Mouse (Mus musculus) embryonic facial prominence, embryonic 12.5 days (tissue): ENCODE results near the gene Zc3h15. TPM values are rescaled to one million over a fixed set of nuclear protein-coding genes. Genes with fewer than 3 reads are reported as not detected.
"Not testable (repeated sequence)": the region's sequence is repeated elsewhere in the genome, so short reads cannot be mapped to it uniquely, and the experiment has no call there.

Experiments
- ATAC-seq: fragments of 200-750 bp; cut with Nextera tagmentation; 2 replicates; pipeline ENCODE4 v1.8.0; 2017; ENCODE audit not compliant: insufficient number of reproducible peaks, insufficient read depth, low FRiP score, low TSS enrichment
- H3K27ac ChIP-seq: fragments of 300-500 bp; sonication (generic); 2 replicates; pipeline ENCODE4 v1.5.1; 2016; ENCODE audit warnings: mild to moderate bottlenecking
- H3K27me3 ChIP-seq: fragments of 300-500 bp; sonication (generic); 2 replicates; pipeline ENCODE4 v1.6.1; 2016; ENCODE audit warnings: mild to moderate bottlenecking, moderate library complexity
- H3K36me3 ChIP-seq: fragments of 300-500 bp; sonication (generic); 2 replicates; pipeline ENCODE4 v1.6.1; 2016; ENCODE audit warnings: mild to moderate bottlenecking
- H3K4me1 ChIP-seq: fragments of 300-500 bp; sonication (generic); 2 replicates; pipeline ENCODE4 v1.6.1; 2016
- H3K4me2 ChIP-seq: fragments of 300-500 bp; sonication (generic); replicated peaks from 2 replicates; pipeline ENCODE4 v1.6.1; 2016; ENCODE audit warnings: mild to moderate bottlenecking, moderate library complexity
- H3K4me3 ChIP-seq: fragments of 300-500 bp; sonication (generic); 2 replicates; pipeline ENCODE4 v1.5.1; 2016; ENCODE audit warnings: mild to moderate bottlenecking
- H3K9ac ChIP-seq: fragments of 300-500 bp; sonication (generic); 2 replicates; pipeline ENCODE4 v1.6.1; 2016; ENCODE audit warnings: mild to moderate bottlenecking, moderate library complexity
- H3K9me3 ChIP-seq: fragments of 300-500 bp; sonication (generic); 2 replicates; pipeline ENCODE4 v1.6.1; 2016; ENCODE audit warnings: mild to moderate bottlenecking, moderate library complexity
- WGBS: fragments of 180-500 bp; shearing (Covaris S2); methylation state at CpG from one replicate; pipeline ENCODE4 v1.1.7; 2016; 5-methylcytosine and 5-hydroxymethylcytosine counted together
- polyA plus RNA-seq: library from polyadenylated mRNA; unstranded; fragments of >200 nt; fragmentation: Nextera tagmentation; extraction: Ambion mirVana; gene quantifications from 2 replicates; pipeline ENCODE4 v1.2.1, GENCODE M21; 2016

The Zc3h15 gene
- polyA plus RNA-seq, 1 experiment from 2014 or later: 159 TPM

DNA sequence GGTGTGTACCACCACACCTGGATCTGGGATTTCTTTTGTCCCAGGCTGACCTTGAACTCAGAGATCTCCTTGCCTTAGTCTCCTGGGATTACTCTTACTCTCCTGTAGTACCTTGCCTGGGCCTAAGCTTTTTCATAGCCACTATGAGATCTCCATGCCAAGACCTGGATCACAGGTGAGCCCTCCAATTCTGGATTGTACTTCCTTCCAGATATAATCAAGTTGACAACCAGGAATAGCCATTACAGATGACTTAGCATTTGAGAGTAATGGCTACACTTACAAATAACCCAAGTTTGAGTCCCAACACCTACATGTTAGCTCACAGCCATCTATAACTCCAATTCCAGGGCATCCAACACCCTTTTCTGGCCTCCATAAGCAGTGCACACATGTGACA lies 8.4 kb downstream of the Zc3h15 start:
- ATAC-seq: no peak
- Histone ChIP-seq H3K4me3 (no peak overlapping the region), H3K36me3 (0 out of 2 replicates have a peak, but pooled peaks cover 3% of the 10 kb centered on the region), H3K9ac (no peak overlapping the region), H3K4me2 (no peak overlapping the region), H3K9me3 (no peaks in the 10 kb centered on the region), H3K27me3 (no peaks in the 10 kb centered on the region), H3K27ac (no peak overlapping the region), H3K4me1 (peaks cover 6% of the 10 kb centered on the region; the same call in 1 of the 2 replicates)

DNA sequence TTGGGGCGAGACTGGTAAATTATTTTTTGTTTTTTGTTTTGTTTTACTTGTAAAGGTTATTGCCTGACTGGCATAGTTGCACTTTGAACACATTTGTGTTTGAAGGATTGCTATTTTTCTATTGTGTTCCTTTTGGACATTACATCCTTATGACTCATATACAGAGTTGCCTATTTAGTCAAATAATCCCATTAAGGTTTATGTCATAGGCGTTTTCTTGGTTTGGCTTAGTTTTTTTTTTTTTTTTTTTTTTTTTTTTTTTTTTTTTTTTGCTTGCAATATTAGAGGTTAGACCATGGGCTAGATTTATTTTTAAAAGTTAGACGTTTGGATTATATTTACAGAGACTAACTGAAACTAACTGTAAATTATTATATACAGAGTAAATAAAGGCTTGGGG lies 15.0 kb downstream of the Zc3h15 start:
- WGBS: 76% methylated on average over 3 of the region's 3 CpGs
- Histone ChIP-seq H3K36me3 (peaks cover 24% of the 10 kb centered on the region), H3K27ac (no peak overlapping the region), H3K27me3 (no peaks in the 10 kb centered on the region), H3K9ac (no peak overlapping the region), H3K4me1 (no peaks in the 10 kb centered on the region), H3K4me3 (no peak overlapping the region), H3K4me2 (no peak overlapping the region), H3K9me3 (no peaks in the 10 kb centered on the region)
- no peak for ATAC-seq

GRCm38 (mm10) chr2:83660114-83660513 lies 15.9 kb downstream of the Zc3h15 start:
- Histone ChIP-seq H3K4me2 (no peak overlapping the region), H3K9me3 (no peaks in the 10 kb centered on the region), H3K9ac (no peak overlapping the region), H3K4me3 (no peak overlapping the region), H3K27ac (no peak overlapping the region), H3K36me3 (peaks cover 24% of the 10 kb centered on the region), H3K27me3 (no peaks in the 10 kb centered on the region), H3K4me1 (no peaks in the 10 kb centered on the region)
- WGBS: 88% methylated on average over 1 of the region's 1 CpGs
- no peak for ATAC-seq

DNA sequence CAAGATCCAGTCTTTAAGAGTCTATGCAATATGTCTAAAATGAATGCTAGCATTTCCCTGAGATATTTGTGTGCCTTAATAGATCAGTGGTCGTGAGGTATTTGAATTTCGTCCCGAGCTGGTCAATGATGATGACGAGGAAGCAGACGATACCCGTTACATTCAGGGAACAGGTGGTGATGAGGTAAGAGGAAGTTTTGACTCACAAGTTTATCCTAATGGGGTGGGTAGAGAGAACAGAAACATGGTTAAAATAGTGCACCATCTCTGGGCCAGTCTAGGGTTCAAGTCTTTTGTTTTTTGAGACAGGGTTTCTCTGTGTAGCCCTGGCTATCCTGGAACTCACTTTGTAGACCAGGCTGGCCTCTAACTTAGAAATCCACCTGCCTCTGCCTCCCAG lies 17.1 kb downstream of the Zc3h15 start:
- H3K27ac ChIP-seq: no peak overlapping the region
- no peak overlapping the region for H3K4me3 ChIP-seq
- WGBS: 94% methylated on average over 6 of the region's 6 CpGs
- peaks cover 21% of the 10 kb centered on the region for H3K36me3 ChIP-seq
- ATAC-seq: no peak
- no peak overlapping the region for H3K9ac ChIP-seq
- H3K4me2 ChIP-seq: no peak overlapping the region
- no peaks in the 10 kb centered on the region for H3K27me3 ChIP-seq
- H3K4me1 ChIP-seq: no peaks in the 10 kb centered on the region
- no peaks in the 10 kb centered on the region for H3K9me3 ChIP-seq

DNA sequence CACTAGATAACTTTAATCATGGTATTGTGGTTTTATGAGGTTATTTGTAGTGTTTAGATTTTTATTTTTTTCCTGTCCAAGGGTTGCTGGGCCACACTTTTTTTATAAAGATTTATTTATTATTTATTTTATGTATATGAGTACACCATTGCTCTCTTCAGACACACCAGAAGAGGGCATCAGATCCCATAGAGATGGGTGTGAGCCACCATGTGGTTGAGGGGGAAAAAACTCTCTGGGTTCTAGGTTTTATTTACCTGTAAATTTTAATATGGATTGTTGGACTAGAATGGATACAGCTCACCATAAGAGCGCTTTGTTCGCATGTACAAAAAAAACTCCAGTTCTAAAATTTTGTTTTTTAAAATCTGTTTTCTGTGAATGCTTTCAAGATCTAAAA lies 20.8 kb downstream of the Zc3h15 start:
- not testable (repeated sequence) for H3K4me3 ChIP-seq
- H3K36me3 ChIP-seq: peaks cover 28% of the 10 kb centered on the region

GRCm38 (mm10) chr2:83667430-83667829 lies 23.2 kb downstream of the Zc3h15 start:
- H3K9ac ChIP-seq: no peak overlapping the region
- no peak for ATAC-seq
- H3K9me3 ChIP-seq: no peaks in the 10 kb centered on the region
- H3K4me3 ChIP-seq: no peak overlapping the region
- peaks cover 11% of the 10 kb centered on the region; the same call in 1 of the 2 replicates for H3K36me3 ChIP-seq
- H3K4me2 ChIP-seq: no peak overlapping the region
- H3K4me1 ChIP-seq: no peaks in the 10 kb centered on the region
- WGBS: 88% methylated on average over 2 of the region's 2 CpGs
- H3K27ac ChIP-seq: no peak overlapping the region
- H3K27me3 ChIP-seq: no peaks in the 10 kb centered on the region

More for the DNA sequence above, 20.8 kb downstream of the Zc3h15 start:
- 97% methylated on average over 2 of the region's 2 CpGs for WGBS
- not testable (repeated sequence) for H3K9ac ChIP-seq, ATAC-seq, H3K4me2 ChIP-seq, H3K27me3 ChIP-seq, H3K27ac ChIP-seq, H3K4me1 ChIP-seq, H3K9me3 ChIP-seq

DNA sequence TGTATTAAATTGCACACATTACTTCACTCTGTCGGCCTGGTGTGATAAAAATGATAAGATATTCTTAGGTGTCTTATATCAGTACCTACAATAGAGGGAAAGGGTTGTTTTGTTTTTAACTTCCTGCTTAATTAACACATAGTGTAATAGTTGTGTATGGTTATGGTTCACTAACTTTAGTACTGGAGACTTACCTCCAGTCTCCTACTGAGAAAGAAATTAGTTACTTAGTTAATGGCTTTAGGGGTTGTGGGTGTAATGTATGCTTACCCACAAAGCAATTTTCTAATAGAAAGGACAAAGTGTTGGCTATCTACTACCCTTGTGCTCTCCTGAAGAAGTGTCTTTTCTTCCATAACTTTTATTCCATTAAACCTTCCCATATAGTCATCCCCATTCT lies 23.8 kb downstream of the Zc3h15 start:
- H3K4me1 ChIP-seq: no peaks in the 10 kb centered on the region
- 75% methylated on average over 1 of the region's 1 CpGs for WGBS
- no peaks in the 10 kb centered on the region for H3K27me3 ChIP-seq
- H3K4me2 ChIP-seq: no peak overlapping the region
- H3K9ac ChIP-seq: no peak overlapping the region
- peaks cover 8% of the 10 kb centered on the region; the same call in 1 of the 2 replicates for H3K36me3 ChIP-seq
- ATAC-seq: no peak
- H3K9me3 ChIP-seq: no peaks in the 10 kb centered on the region
- no peak overlapping the region for H3K4me3 ChIP-seq
- H3K27ac ChIP-seq: no peak overlapping the region

DNA sequence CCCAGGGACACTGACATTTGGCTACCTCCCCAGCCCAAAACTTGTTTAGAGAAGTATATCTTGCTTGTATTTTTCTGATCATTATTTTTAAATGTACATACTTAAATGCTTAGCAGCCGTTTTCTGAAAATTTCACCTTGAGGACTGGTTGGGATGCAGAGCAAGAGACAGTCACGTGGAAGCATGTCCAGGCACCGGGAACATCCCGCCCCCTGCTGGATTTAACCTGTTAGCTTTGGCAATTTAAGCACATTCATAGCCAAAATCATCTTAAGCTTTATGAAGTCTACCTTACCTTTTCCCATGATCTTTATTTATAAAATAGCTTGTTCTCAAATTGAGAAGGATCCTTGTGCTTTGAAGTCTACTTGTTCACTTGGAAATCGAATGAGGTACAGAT lies 25.8 kb downstream of the Zc3h15 start:
- H3K36me3 ChIP-seq: peaks cover 15% of the 10 kb centered on the region; the same call in 1 of the 2 replicates
- H3K27ac ChIP-seq: no peak overlapping the region
- WGBS: 80% methylated on average over 5 of the region's 5 CpGs

DNA sequence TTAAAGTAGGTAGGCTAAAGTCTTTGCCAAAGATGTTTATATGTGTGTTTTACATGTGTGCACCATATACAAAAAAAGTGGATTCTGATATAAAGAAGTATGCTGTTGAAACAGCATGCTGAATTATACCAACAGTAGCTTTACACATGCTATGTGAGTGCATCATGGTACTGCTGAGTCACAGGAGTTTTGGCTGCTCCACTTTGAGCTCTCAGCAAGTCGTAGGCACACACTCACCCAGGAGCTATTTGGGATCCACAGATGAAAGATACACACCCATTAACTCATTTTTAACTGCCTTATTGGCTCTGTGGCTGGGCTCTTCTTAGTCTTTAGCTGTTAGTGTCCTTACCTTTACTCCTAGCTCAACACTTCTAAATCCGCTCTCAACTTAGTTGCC lies 27.6 kb downstream of the Zc3h15 start:
- Histone ChIP-seq H3K4me3 (no peak overlapping the region), H3K9ac (no peak overlapping the region), H3K9me3 (no peaks in the 10 kb centered on the region), H3K27ac (no peak overlapping the region), H3K27me3 (no peaks in the 10 kb centered on the region), H3K4me2 (no peak overlapping the region), H3K4me1 (0 out of 2 replicates have a peak, but pooled peaks cover 3% of the 10 kb centered on the region), H3K36me3 (peaks cover 15% of the 10 kb centered on the region; the same call in 1 of the 2 replicates)
- no peak for ATAC-seq
- 98% methylated on average over 2 of the region's 2 CpGs for WGBS

More for the DNA sequence above, 25.8 kb downstream of the Zc3h15 start:
- Histone ChIP-seq H3K4me2 (no peak overlapping the region), H3K4me3 (no peak overlapping the region), H3K4me1 (no peaks in the 10 kb centered on the region), H3K9me3 (no peaks in the 10 kb centered on the region), H3K9ac (no peak overlapping the region), H3K27me3 (no peaks in the 10 kb centered on the region)
- ATAC-seq: no peak

GRCm38 (mm10) chr2:83673067-83673466 lies 28.8 kb downstream of the Zc3h15 start:
- WGBS: 65% methylated on average over 7 of the region's 7 CpGs
- no peak overlapping the region for H3K4me2 ChIP-seq
- no peak for ATAC-seq
- H3K27ac ChIP-seq: no peak overlapping the region
- H3K4me1 ChIP-seq: 0 out of 2 replicates have a peak, but pooled peaks cover 3% of the 10 kb centered on the region
- no peaks in the 10 kb centered on the region for H3K9me3 ChIP-seq
- H3K27me3 ChIP-seq: no peaks in the 10 kb centered on the region
- H3K9ac ChIP-seq: no peak overlapping the region
- H3K36me3 ChIP-seq: peaks cover 11% of the 10 kb centered on the region; the same call in 1 of the 2 replicates
- no peak overlapping the region for H3K4me3 ChIP-seq

DNA sequence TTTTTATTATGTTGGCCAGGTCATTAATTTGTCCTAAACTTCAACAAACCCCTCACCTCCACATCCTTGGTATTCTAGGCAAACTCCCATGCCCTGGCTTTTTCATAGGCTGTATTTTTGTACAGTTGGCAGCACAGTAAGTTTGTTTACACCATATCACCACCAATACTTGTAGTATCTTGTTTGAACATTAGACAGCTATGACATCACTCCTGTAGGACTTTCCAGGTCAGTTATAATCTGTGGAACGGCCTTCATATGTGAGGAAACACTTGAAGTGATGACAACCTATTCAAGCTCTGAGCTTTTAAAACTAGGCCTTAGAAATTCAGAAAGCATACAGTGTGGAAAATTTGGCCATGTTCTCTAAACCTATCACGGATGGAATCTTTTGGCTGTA lies 29.6 kb downstream of the Zc3h15 start:
- H3K9me3 ChIP-seq: no peaks in the 10 kb centered on the region
- H3K27me3 ChIP-seq: no peaks in the 10 kb centered on the region
- peaks cover 9% of the 10 kb centered on the region; the same call in 1 of the 2 replicates for H3K36me3 ChIP-seq
- WGBS: 91% methylated on average over 2 of the region's 2 CpGs
- no peak for ATAC-seq
- H3K4me2 ChIP-seq: no peak overlapping the region
- H3K27ac ChIP-seq: no peak overlapping the region
- no peak overlapping the region for H3K4me3 ChIP-seq
- 0 out of 2 replicates have a peak, but pooled peaks cover 3% of the 10 kb centered on the region for H3K4me1 ChIP-seq
- no peak overlapping the region for H3K9ac ChIP-seq

GRCm38 (mm10) chr2:83674421-83674820 lies 30.2 kb downstream of the Zc3h15 start:
- Histone ChIP-seq H3K4me1 (0 out of 2 replicates have a peak, but pooled peaks cover 3% of the 10 kb centered on the region), H3K4me2 (no peak overlapping the region), H3K36me3 (0 out of 2 replicates have a peak, but pooled peaks cover 8% of the 10 kb centered on the region), H3K27me3 (no peaks in the 10 kb centered on the region), H3K4me3 (no peak overlapping the region), H3K9ac (no peak overlapping the region), H3K9me3 (no peaks in the 10 kb centered on the region), H3K27ac (no peak overlapping the region)
- no peak for ATAC-seq
- WGBS: 72% methylated on average over 7 of the region's 7 CpGs
